Mouse (Mus musculus) gastrocnemius, postnatal 10 days (tissue): ENCODE measurements around the gene Adamts14. TPM values are rescaled to one million over a fixed set of nuclear protein-coding genes. Genes with fewer than 3 reads are reported as not detected.

Experiments
- DNase-seq: peaks from one replicate; pipeline ENCODE4 v3.0.0; 2021; ENCODE audit warnings: mixed read lengths
- total RNA-seq, 2 experiments: library from RNA; stranded (reverse); gene quantifications; 2 replicates each; pipeline ENCODE4 v1.2.3; 2021

Gene Adamts14
- total RNA-seq, 2 experiments from 2014 or later: 4.7 to 8.0 TPM

DNA sequence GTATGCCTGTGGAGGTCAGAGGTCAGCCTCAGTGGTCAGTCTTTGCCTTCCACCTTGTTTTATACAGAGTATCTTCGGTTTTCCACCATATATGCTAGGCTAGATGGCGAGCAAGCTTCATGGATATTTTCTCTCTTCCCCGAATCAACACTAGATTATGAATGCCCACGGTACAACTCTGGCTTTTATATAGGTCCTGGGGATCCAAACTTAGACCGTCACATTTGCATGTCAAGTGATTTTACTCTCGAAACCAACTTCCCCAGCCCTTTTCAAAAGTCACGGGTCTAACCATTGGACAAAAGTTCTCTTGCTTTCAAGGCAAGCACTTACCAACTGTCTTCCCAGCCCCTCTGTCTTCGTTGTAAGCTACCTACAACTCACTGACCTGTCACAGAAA, 94.6 kb downstream of the Adamts14 start:
- no peak for DNase-seq

DNA sequence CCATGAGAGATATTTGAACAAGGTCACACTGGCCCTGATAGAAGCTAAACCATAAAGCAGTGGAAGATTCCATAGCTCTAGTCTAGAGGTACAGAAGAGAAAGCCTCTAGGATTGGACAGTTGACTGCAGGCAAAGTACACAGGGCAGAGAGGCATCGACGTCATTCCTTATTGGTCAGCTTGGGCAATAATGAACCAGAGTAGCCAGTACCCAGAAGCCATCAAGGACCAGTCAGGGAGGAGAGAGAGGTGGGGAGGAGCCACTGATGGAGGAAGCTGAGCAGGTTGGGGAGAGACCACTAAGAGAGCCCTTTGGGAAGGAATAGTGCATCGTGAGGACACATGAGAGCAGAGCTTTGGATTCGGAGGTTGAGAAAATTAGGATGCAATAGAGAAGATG, 95.5 kb downstream of the Adamts14 start:
- no peak for DNase-seq

GRCm38 (mm10) chr10:61176221-61176790, 96.9 kb downstream of the Adamts14 start:
- DNase-seq: no peak

DNA sequence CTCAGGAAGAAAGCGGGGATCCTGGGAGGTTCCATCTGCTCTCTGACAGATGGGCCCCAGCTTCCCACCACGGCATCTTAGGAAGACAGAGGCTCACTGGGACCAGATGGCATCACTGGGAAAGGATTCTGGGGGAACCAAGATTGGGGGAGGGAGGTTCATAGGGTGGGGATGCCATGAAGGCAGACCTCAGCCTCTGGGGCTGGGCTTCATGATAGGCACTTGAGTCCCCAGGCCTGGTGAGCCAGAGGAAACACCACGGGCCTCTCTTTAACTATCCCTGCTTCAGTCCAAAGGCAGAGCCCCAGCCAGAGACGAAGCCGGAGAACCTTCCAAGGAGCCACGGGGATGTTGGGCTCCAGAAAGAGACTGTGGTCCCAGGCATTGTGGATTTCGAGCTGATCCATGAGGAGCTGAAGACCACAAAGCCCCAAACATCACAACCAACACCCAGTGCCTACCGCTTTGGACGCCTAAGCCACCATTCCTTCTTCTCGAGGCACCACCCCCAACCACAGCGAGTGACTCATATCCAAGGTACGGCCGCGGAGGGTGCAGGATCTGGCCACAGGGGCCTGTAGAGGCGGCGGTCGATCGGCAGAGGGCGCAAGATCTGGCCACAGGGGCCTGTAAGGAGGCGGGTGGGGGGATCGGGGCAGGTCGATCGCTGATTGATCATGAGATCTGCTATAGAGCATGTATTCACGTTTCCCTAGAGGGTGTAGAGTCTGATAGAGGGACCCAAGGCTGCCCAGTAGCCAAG, 97.6 kb downstream of the Adamts14 start:
- DNase-seq: no peak

GRCm38 (mm10) chr10:61174711-61175441, 98.4 kb downstream of the Adamts14 start:
- DNase-seq: no peak

- DNase-seq: no peak
Measured at GRCm38 (mm10) chr10:61172496-61172895, 100.7 kb downstream of the Adamts14 start.

DNA sequence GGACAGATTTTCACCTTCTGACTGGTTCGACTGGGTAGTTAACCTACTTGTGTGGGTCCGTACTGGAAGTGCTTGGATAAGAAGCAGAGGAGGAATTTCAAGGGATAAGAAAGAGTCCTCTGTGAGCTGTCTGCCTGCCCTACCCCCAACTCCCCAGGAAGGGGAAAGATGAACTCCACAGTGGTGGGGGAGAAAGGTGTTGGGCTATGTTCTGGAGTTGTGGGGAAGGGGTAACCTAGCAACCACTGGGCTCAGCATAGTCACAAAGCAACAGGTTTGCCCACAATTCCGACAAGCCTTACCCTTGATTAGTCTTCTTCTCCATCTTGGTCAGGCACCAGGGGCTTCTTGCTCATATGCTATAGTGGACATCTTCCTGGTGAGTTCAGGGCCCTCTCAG, 101.6 kb downstream of the Adamts14 start, which contains the start of gene Tbata:
Tbata (plus strand) TSS at position 301 of the 400 bp plus-strand sequence.
- no peak for DNase-seq

DNA sequence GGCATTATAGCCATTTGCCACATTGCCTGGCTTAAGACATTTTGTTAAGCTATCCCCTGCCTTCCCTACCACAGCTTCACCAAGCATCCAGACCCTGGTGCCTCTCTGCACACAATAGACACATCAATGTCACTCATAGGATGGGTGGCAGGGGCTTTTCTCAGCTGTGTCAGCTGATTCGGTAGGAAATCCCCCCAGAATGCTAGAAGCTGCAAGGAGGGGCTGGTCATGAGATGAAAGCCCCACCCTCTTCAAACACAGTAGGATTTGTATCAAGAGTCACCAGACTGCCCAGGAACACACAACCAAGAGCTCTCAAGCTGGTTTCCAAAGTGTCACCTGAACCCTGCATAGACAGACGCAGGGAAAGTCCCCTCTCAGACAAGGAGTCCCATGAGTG, 104.8 kb downstream of the Adamts14 start:
- no peak for DNase-seq

DNA sequence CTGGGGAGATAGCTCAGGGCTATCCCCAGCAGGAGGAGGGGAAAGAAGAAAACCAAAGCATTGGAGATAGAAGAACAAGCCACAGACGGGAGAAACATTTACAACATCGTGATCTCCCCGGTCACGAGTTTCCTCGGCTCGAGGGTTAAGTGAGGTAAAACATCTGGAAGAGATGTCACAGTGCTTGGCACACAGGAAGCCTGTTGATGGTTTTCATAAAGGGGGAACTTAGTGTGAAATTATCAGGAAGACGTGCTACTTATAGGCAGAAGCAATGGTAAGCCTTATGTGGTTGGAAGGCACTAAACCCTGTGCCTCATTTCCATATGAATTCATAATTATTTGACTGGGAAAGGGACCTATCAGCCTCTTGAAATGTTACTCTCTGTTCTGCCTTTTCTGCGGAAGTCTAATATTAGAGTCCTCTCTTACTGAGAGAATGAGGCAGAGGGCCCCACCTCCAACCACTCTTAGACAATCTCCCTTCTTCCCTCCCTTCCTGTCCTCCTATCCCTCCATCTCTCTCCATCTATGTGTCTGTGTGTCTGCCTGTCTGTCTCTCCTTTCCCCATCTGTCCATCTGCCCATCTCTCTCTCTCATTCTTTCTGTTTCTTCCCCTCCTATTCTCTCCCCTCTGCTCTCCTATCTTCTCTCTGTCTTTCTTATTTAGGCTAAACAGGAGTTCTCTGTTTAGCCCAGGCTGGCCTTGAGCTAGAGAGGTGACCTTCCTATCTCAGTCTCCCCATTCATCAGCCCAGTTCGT, 105.7 kb downstream of the Adamts14 start:
- DNase-seq: no peak

DNA sequence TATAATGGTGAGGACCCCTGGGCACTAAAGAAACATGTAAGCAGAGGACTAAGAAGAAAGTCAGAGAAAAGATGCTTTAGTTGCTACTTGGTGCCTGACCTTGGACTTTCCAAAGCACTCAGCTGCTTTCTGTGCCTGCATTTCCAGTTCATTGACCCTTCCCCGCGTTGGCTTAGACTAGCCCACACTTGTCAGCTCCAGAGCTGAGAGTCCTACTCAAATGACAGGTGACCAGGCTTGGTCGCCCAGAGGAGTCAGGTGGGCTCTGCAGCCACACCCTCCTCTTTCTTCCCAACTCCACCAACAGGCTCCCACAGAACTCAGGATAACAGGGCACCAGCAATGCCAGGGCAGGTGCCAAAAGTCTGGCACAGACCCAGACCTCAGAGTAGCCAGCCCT, 110.9 kb downstream of the Adamts14 start:
- DNase-seq: no peak

- DNase-seq: no peak
Measured at GRCm38 (mm10) chr10:61160671-61161070, 112.6 kb downstream of the Adamts14 start.

DNA sequence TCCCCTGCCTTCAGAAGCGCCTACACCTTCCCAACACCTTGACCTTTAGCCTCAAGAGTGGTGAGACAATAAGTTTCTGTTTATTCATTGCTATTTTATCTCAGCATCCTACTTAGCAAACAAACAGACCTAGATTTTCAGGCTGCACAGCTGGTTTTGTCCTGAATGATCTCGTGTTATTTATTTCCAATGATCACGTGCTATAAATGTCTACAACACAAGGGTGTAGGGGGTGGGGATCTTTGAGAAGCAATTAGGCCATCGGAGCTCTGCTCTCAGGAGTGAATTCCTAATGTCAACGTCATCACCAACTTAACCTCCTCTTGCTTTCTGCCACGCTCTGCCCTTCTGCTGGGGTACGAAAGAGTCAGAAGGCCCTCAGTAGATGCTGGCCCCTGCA, 113.1 kb downstream of the Adamts14 start:
- no peak for DNase-seq

- DNase-seq: no peak
Measured at GRCm38 (mm10) chr10:61158594-61158993, 114.6 kb downstream of the Adamts14 start.

- DNase-seq: no peak
Measured at GRCm38 (mm10) chr10:61156453-61156852, 116.8 kb downstream of the Adamts14 start.

DNA sequence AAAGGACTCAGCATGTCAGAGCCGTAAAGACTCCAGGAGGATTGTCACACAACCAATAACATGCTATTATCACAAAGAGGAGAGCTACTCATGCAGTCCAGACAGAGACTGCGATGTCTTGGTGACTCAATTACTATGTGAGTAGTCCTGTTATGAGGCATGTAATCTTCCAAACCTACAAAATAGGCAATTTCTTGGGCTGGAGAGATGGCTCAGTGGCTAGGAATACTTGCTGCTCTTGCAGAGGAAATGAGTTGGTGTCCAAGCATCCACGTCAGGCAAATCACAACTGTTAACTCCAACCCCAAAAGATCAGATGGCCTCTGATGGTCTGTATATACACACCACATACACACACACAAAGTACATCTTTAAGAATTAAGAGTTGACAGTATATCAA, 117.6 kb downstream of the Adamts14 start:
- DNase-seq: no peak

DNA sequence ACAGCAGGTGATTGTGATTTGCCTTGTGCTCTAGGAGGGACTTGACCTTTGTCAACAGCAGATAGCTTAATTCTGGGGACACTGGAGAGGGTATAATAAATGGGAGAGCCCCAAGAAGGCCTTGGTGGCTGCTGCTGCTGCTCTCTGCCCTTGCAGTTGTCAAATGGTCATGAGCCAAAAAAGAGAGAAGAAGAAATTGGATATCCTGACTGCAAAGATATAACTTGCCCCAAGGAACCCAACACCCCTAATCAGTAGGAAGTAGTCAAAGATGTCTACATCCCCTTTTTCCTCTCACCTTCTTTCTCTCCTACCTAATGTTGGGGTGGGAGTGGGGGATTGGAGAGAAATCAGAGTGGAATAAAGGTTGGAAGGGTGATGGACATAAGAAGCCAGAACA, 121.1 kb downstream of the Adamts14 start:
- no peak for DNase-seq

DNA sequence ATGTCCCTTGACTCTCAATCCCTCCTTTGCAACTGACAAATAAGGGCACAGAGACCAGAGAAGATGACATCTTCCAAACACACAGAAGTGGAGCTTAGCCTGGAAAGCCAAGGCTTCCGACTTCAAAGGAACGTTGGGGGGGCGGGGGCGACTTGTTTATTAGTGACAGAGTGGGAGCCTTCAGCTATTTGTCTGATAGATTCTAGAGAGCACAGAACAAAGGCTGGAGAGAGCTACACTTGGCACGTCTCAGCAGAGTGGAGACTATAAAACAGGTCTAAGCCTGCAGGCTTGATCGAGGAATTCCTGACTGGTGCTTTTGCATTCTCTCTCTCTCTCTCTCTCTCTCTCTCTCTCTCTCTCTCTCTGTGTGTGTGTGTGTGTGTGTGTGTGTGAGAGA, 122.6 kb downstream of the Adamts14 start:
- DNase-seq: no peak

DNA sequence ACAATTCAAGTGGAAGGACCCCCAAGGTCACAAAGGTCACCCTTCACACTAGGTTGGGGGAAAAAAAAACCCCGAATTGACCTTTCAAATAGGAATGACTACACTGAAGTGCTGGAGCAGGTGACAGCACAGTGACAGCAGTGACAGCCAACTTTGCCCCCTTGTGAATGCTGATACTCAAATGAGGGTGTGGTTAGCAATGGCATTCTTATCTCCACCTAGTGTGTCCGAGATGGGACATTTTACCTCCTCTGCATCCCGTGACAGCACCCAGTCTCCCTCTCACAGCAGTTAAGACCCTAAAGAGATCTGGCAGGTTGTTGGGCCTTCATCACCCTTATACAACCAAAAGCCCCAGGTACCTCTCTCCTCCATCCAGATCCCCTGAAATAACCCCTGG, 123.8 kb downstream of the Adamts14 start:
- no peak for DNase-seq

- peak; percentile 93 for DNase-seq
Measured at GRCm38 (mm10) chr10:61147157-61148040, 125.8 kb downstream of the Adamts14 start, which contains the start of gene Sgpl1. Gene Sgpl1 (minus strand): TSS chr10:61147703.
